Mouse (Mus musculus) liver, embryonic 11.5 days (tissue): ENCODE measurements around the gene Myh9. TPM values are rescaled to one million over a fixed set of nuclear protein-coding genes. Genes with fewer than 3 reads are reported as not detected.
"Not testable (repeated sequence)": the region's sequence is repeated elsewhere in the genome, so short reads cannot be mapped to it uniquely, and the experiment has no call there.

Experiments
- ATAC-seq: fragments of 200-750 bp; cut with Nextera tagmentation; replicated peaks from 2 replicates; pipeline ENCODE4 v1.8.0; 2017; ENCODE audit warnings: moderate number of reproducible peaks, mild to moderate bottlenecking, moderate TSS enrichment, moderate library complexity; ENCODE audit not compliant: low FRiP score
- DNase-seq: peaks from one replicate; pipeline ENCODE4 v3.0.0-alpha.2; 2017; ENCODE audit warnings: low spot score
- H3K27ac ChIP-seq: fragments of 300-500 bp; sonication (generic); 2 replicates; pipeline ENCODE4 v1.5.1; 2014; ENCODE audit warnings: mild to moderate bottlenecking, low read depth, low read length, control low read depth
- H3K27me3 ChIP-seq: fragments of 300-500 bp; sonication (generic); replicated peaks from 2 replicates; pipeline ENCODE4 v1.6.1; 2014; ENCODE audit warnings: low read length, mixed read lengths; ENCODE audit not compliant: control insufficient read depth, insufficient read depth
- H3K36me3 ChIP-seq: fragments of 300-500 bp; sonication (generic); 2 replicates; pipeline ENCODE4 v1.6.1; 2014; ENCODE audit warnings: mild to moderate bottlenecking, low read length, moderate library complexity, mixed read lengths; ENCODE audit not compliant: control insufficient read depth, insufficient read depth
- H3K4me1 ChIP-seq: fragments of 300-500 bp; sonication (generic); replicated peaks from 2 replicates; pipeline ENCODE4 v1.6.1; 2014; ENCODE audit warnings: low read length, mixed read lengths; ENCODE audit not compliant: control insufficient read depth, insufficient read depth
- H3K4me2 ChIP-seq: fragments of 300-500 bp; sonication (generic); 2 replicates; pipeline ENCODE4 v1.6.1; 2014; ENCODE audit warnings: mild to moderate bottlenecking, control low read depth, moderate library complexity
- H3K4me3 ChIP-seq: fragments of 300-500 bp; sonication (generic); 2 replicates; pipeline ENCODE4 v1.5.1; 2014; ENCODE audit warnings: low read depth, low read length, control low read depth
- H3K9ac ChIP-seq: fragments of 300-500 bp; sonication (generic); 2 replicates; pipeline ENCODE4 v1.6.1; 2014; ENCODE audit warnings: low read depth, low read length, control low read depth
- H3K9me3 ChIP-seq: fragments of 300-500 bp; sonication (generic); 2 replicates; pipeline ENCODE4 v1.6.1; 2016; ENCODE audit warnings: low read length, inconsistent platforms, mixed read lengths; ENCODE audit not compliant: control insufficient read depth
- WGBS: fragments of 180-500 bp; shearing (Covaris S2); extraction: QIAGEN DNeasy Blood & Tissue Kit; methylation state at CpG from one replicate; pipeline ENCODE4 v1.1.7; 2014; 5-methylcytosine and 5-hydroxymethylcytosine counted together
- polyA plus RNA-seq: library from polyadenylated mRNA; unstranded; fragments of >200 nt; fragmentation: Nextera tagmentation; extraction: Ambion mirVana; gene quantifications from 2 replicates; pipeline ENCODE4 v1.2.1, GENCODE M21; 2014

Gene Myh9
- polyA plus RNA-seq, 1 experiment from 2014 or later: 53.0 TPM

DNA sequence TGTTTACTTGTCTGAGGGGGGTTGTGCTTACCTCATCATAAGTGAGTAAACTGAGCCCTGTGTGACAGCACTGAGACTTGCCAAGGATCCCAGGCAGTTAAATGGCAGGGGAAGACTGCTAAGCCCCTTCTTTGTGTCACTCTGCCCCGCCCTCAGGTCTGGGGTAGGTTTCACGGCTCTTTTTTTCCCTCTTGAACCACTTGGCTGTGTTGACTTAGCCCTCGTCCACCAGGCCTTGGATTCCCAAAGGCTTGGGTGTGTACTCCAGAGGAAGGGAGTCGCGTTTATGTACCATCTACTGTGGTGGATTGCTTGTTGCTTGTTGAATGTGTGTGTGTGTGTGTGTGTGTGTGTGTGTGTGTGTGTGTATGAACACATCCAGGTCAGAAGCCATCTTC lies 7.1 kb upstream of the Myh9 start:
- Histone ChIP-seq H3K4me2 (no peak overlapping the region), H3K4me1 (no peaks in the 10 kb centered on the region; the same call in 1 of the 2 replicates), H3K27ac (no peak overlapping the region; the same call in 1 of the 2 replicates), H3K4me3 (no peak overlapping the region), H3K36me3 (no peaks in the 10 kb centered on the region), H3K9me3 (no peaks in the 10 kb centered on the region), H3K9ac (no peak overlapping the region), H3K27me3 (no peaks in the 10 kb centered on the region)
- ATAC-seq (no peak), DNase-seq (no peak)
- WGBS: 75% methylated on average over 5 of the region's 5 CpGs

DNA sequence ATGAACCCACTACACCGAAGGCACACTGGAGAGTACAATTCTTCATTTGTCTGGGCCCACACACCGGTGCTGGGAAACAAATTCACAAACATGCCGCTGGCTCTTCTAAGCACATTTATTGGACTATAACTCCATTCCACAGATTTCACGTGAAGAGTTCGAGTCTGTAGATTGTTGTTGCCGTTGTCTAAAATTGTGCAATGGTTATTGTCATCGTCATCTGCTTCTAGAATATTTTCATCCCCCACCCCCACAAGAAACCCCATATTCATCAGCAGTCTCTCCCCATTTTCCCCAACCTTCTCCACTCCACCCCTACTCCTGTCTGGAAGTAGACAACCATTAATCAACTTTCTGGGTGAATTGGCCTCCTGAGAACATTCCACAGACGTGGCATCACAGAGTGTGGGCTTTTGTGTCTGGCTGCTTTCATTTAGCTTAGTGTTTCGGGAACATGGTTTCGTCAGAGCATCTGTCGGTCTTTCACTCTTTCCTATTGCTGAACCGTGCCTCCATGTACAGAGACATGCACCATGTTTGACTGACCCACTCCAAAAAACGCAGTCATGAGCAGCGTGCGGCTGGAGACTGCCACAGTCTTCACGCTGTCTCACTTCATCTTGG lies 6.6 kb upstream of the Myh9 start:
- H3K36me3 ChIP-seq: no peaks in the 10 kb centered on the region
- 87% methylated on average over 16 of the region's 16 CpGs for WGBS
- H3K27me3 ChIP-seq: no peaks in the 10 kb centered on the region
- H3K4me2 ChIP-seq: no peak overlapping the region
- H3K9ac ChIP-seq: no peak overlapping the region
- no peaks in the 10 kb centered on the region; the same call in none of the 2 replicates for H3K4me1 ChIP-seq
- no peaks in the 10 kb centered on the region for H3K9me3 ChIP-seq
- H3K27ac ChIP-seq: no peak overlapping the region; the same call in 1 of the 2 replicates
- no peak overlapping the region for H3K4me3 ChIP-seq
- DNase-seq: no peak
- no peak for ATAC-seq

DNA sequence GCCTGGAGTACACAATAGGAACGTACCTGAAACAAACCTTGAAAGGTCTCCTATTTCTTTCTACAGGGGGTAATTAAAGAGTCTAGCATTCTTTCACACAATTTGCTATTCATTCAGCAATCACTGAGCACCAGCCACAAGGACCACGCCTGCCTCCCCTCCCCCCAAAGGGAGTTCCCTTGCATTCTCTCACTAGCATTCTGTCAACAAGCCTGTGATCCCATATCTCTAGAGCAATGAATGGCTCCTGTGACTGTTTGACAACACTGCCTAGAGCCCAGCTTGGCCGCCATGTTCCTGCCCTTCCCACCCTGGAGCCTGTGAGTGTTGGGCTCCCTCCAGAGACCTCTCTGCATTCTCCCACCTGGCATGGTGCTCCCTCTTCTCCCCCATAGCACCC lies 5.9 kb upstream of the Myh9 start:
- Histone ChIP-seq H3K9me3 (no peaks in the 10 kb centered on the region), H3K27me3 (no peaks in the 10 kb centered on the region), H3K36me3 (no peaks in the 10 kb centered on the region), H3K27ac (no peak overlapping the region), H3K4me1 (peaks cover 5% of the 10 kb centered on the region), H3K4me3 (no peak overlapping the region), H3K9ac (no peak overlapping the region), H3K4me2 (no peak overlapping the region)
- WGBS: 46% methylated on average over 3 of the region's 3 CpGs
- ATAC-seq: peak; percentile 69
- DNase-seq: no peak

DNA sequence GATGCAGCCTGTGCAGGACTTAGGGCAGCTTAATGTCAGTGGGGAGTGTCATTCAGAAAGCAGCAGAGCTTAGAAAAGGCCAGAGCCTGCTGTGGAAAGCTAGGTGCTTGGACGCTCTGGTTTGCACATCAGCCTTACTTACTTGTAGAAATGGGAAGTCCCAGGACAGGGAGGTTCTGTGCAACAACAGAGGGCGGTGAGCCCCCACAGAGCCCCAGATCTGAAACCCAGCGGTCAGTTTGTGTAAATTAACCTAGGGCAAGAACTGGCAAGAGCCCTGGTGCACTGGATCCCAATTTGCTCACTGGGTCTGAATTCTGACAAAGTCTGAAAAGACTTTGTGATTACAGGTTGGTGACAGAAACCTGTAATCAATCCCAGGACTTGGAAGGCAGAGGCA lies 5.1 kb upstream of the Myh9 start:
- H3K4me1 ChIP-seq: peaks cover 6% of the 10 kb centered on the region
- no peak overlapping the region for H3K27ac ChIP-seq
- H3K36me3 ChIP-seq: no peaks in the 10 kb centered on the region
- H3K27me3 ChIP-seq: no peaks in the 10 kb centered on the region
- H3K4me2 ChIP-seq: no peak overlapping the region
- 62% methylated on average over 3 of the region's 3 CpGs for WGBS
- ATAC-seq (no peak), DNase-seq (no peak)
- no peaks in the 10 kb centered on the region for H3K9me3 ChIP-seq
- H3K9ac ChIP-seq: no peak overlapping the region
- H3K4me3 ChIP-seq: no peak overlapping the region

DNA sequence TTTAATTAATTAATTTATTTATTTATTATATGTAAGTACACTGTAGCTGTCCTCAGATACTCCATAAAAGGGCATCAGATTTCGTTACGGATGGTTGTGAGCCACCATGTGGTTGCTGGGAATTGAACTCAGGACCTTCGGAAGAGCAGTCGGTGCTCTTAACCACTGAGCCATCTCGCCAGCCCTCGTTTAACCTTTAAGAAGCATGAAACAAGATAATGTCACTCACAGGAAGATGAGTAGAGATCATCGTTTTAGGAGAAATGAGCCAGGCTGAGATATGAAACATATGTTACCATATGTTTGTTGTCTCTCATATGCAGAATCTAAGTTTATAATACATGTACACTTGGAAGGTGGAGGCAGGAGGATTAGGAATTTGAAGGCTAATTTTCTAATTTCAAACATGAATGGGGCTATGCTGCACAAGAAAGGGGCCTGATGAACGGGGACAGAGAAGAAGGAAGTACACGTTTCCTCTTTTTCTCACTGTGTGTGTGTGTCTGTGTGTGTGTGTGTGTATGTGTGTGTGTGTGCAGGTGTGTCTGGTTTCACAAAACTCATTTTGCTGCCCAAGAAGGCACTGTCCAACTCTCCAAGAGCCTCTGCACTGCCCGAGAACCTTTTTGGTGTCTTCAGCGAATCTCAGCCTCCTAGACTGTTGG lies 4.1 kb upstream of the Myh9 start:
- H3K27ac ChIP-seq, H3K4me1 ChIP-seq, H3K9me3 ChIP-seq, DNase-seq, H3K27me3 ChIP-seq, H3K4me3 ChIP-seq, H3K36me3 ChIP-seq, H3K9ac ChIP-seq, H3K4me2 ChIP-seq, ATAC-seq: not testable (repeated sequence)
- WGBS: 61% methylated on average over 11 of the region's 11 CpGs

DNA sequence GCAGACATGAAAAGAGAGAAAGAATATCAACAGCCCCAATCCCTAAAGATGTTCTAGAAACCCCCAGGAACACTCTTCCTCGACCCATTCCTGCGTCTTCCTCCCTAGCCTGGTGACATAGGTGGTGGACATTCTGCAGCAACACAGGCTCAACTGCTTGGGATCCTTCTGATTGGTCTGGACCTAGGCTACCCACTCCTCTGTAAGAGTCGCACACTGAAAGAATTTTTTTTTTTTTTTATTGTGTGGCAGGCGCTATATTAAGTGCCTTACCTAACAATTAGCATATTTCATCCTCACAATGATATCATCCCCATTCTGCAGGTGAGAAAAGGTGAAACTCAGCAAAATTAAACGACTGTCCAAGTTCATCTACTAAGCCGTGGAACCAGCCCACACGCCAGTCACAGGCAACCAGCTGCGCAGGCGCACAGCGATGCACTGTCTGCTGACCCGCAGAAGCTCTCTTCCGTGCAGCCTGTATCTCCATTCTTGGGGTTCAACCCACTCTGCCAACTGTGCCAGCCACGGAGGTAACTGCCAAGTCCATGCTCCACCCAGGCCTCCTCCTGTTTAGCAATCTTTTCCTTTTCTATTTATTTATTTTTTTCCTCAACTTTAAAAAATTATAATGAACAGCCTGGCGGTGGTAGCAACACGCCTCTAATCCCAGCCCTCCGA lies 3.1 kb upstream of the Myh9 start:
- no peaks in the 10 kb centered on the region for H3K9me3 ChIP-seq
- 84% methylated on average over 16 of the region's 16 CpGs for WGBS
- no peaks in the 10 kb centered on the region for H3K36me3 ChIP-seq
- no peak overlapping the region for H3K4me3 ChIP-seq
- no peak for DNase-seq
- no peak overlapping the region for H3K27ac ChIP-seq
- no peak for ATAC-seq
- peaks cover 17% of the 10 kb centered on the region for H3K4me1 ChIP-seq
- H3K9ac ChIP-seq: no peak overlapping the region
- H3K27me3 ChIP-seq: no peaks in the 10 kb centered on the region
- no peak overlapping the region for H3K4me2 ChIP-seq

DNA sequence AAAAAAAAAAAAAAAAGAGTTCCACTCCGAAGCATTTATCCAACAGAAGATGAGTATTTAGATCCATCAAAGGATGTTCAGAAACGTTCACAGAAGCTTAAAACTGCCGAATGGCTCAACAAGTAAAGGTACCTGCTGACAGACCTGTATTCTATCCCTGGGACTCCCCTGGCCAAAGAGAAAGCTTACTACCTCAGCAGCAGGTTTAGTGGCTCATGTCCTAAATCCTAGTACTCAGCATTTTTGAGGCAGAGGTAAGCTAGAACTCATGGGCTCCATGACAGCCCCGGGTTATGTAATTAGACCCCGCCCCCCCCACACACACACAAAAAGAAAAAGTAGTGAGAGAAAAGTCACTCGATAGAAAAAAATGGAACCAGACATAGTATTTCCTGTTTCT lies 2.1 kb upstream of the Myh9 start:
- Histone ChIP-seq H3K9me3 (no peaks in the 10 kb centered on the region), H3K4me3 (no peak overlapping the region), H3K4me2 (no peak overlapping the region), H3K9ac (no peak overlapping the region), H3K36me3 (no peaks in the 10 kb centered on the region), H3K4me1 (peaks cover 27% of the 10 kb centered on the region), H3K27me3 (no peaks in the 10 kb centered on the region), H3K27ac (no peak overlapping the region)
- ATAC-seq (no peak), DNase-seq (no peak)
- WGBS: 73% methylated on average over 6 of the region's 6 CpGs

DNA sequence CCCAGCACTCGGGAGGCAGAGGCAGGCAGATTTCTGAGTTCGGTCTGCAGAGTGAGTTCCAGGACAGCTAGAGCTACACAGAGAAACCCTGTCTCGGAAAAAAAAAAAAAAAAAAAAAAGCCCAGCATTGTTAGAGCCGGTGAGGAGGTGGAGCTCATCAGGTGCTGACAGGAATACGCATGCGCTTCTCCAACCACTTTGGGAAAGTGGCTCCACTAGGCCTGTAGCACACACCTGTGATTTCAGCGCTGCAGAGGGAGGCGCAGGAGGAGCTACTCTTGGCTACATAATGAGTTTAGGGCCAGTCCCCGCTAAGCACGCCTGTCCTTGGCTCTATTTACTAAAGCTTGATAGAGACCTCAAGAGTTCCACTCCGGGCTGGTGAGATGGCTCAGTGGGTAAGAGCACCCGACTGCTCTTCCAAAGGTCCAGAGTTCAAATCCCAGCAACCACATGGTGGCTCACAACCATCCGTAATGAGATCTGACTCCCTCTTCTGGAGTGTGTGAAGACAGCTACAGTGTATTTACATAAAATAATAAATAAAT lies 1.6 kb upstream of the Myh9 start:
- H3K9ac ChIP-seq, H3K4me3 ChIP-seq, H3K36me3 ChIP-seq, ATAC-seq, H3K27me3 ChIP-seq, DNase-seq, H3K27ac ChIP-seq, H3K9me3 ChIP-seq: not testable (repeated sequence)
- Histone ChIP-seq H3K4me2 (peak overlapping the region; percentile 99; the same call in 1 of the 2 replicates), H3K4me1 (peaks cover 32% of the 10 kb centered on the region)
- WGBS: 59% methylated on average over 12 of the region's 13 CpGs
